Mouse (Mus musculus) CH12.LX (cell line): ENCODE data around the gene Fermt3. TPM values are rescaled to one million over a fixed set of nuclear protein-coding genes. Genes with fewer than 3 reads are reported as not detected.
A peak's percentile ranks its signal among the peaks of the same experiment; 100 is the strongest.

ENCODE experiments used
- DNase-seq: peaks from one replicate; pipeline ENCODE4 v3.0.0-alpha.2; 2013; ENCODE audit errors: extremely low read depth
- H3K27ac ChIP-seq: 2 replicates; pipeline ENCODE4 v1.5.1; 2012; ENCODE audit warnings: low read depth, mild to moderate bottlenecking, control low read depth, moderate library complexity; ENCODE audit not compliant: insufficient read depth
- H3K27me3 ChIP-seq: replicated peaks from 2 replicates; pipeline ENCODE3; 2012; ENCODE audit warnings: inconsistent platforms
- H3K36me3 ChIP-seq, 2 experiments: replicated peaks in 1 of 2; 2 replicates each; pipeline versions ENCODE3 to v1.6.1; 2012; ENCODE audit warnings: inconsistent platforms in 1 of 2, low read length in 1 of 2, mild to moderate bottlenecking in 1 of 2, mixed read lengths in 1 of 2, moderate library complexity in 1 of 2; ENCODE audit not compliant: control insufficient read depth in 1 of 2, insufficient read depth in 1 of 2
- H3K4me1 ChIP-seq, 2 experiments: 2 replicates each; pipeline ENCODE4 v1.6.1; 2012; ENCODE audit warnings: inconsistent platforms in 1 of 2, moderate library complexity in 1 of 2; ENCODE audit not compliant: insufficient read depth in 2 of 2, control insufficient read depth in 1 of 2
- H3K4me2 ChIP-seq: 2 replicates; pipeline ENCODE4 v1.6.1; 2012; ENCODE audit warnings: low read depth, mild to moderate bottlenecking, control low read depth; ENCODE audit not compliant: poor library complexity, insufficient read depth, severe bottlenecking
- H3K4me3 ChIP-seq, 3 experiments: fragments of 150-350 bp in 1 of 3; sonication (generic) in 1 of 3; replicated peaks in 1 of 3; 2 replicates each; pipeline versions ENCODE3 to v1.5.1; 2011 to 2012; ENCODE audit warnings: low read depth in 2 of 3, low read length in 2 of 3, mild to moderate bottlenecking in 2 of 3, moderate library complexity in 2 of 3, control low read depth in 1 of 3, improper control_type of control experiment in 1 of 3, inconsistent platforms in 1 of 3, mixed read lengths in 1 of 3; ENCODE audit not compliant: poor library complexity in 1 of 3
- H3K79me2 ChIP-seq: replicated peaks from 2 replicates; pipeline ENCODE4 v1.6.1; 2012; ENCODE audit warnings: mild to moderate bottlenecking, moderate library complexity; ENCODE audit not compliant: control insufficient read depth, poor library complexity, insufficient read depth, severe bottlenecking; ENCODE audit errors: extremely low read depth
- H3K9ac ChIP-seq: 2 replicates; pipeline ENCODE4 v1.6.1; 2012; ENCODE audit warnings: low read depth, mild to moderate bottlenecking, control low read depth, moderate library complexity; ENCODE audit not compliant: insufficient read depth
- H3K9me3 ChIP-seq: replicated peaks from 2 replicates; pipeline ENCODE3; 2012; ENCODE audit warnings: low read length, inconsistent platforms, mixed read lengths
- BHLHE40 ChIP-seq: IDR thresholded peaks from 2 replicates; pipeline ENCODE4 v1.6.1; 2011; ENCODE audit warnings: mild to moderate bottlenecking, low read depth, low read length, improper control_type of control experiment
- CHD1 ChIP-seq: IDR thresholded peaks from 2 replicates; pipeline ENCODE4 v1.6.1; 2012; ENCODE audit warnings: low read depth, low read length, improper control_type of control experiment, inconsistent platforms
- CHD2 ChIP-seq: IDR thresholded peaks from 2 replicates; pipeline ENCODE4 v1.6.1; 2011; ENCODE audit warnings: low read length, improper control_type of control experiment
- CTCF ChIP-seq, 2 experiments: IDR thresholded peaks in 1 of 2; conservative IDR thresholded peaks in 1 of 2; 2 replicates each; pipeline ENCODE4 v1.5.1; 2011 to 2012; ENCODE audit warnings: low read depth in 2 of 2, low read length in 2 of 2, improper control_type of control experiment in 1 of 2, inconsistent platforms in 1 of 2, mild to moderate bottlenecking in 1 of 2, moderate library complexity in 1 of 2
- ELF1 ChIP-seq: IDR thresholded peaks from 2 replicates; pipeline ENCODE4 v1.6.1; 2014; ENCODE audit warnings: low read depth, mild to moderate bottlenecking, inconsistent platforms, low read length, improper control_type of control experiment
- EP300 ChIP-seq: IDR thresholded peaks from 2 replicates; pipeline ENCODE4 v1.6.1; 2011; ENCODE audit warnings: low read length, improper control_type of control experiment
- GABPA ChIP-seq: IDR thresholded peaks from 2 replicates; pipeline ENCODE4 v1.6.1; 2012; ENCODE audit warnings: low read depth, low read length, improper control_type of control experiment, inconsistent platforms; ENCODE audit not compliant: insufficient replicate concordance
- JUN ChIP-seq: IDR thresholded peaks from 2 replicates; pipeline ENCODE4 v1.6.1; 2011; ENCODE audit warnings: low read depth, mild to moderate bottlenecking, low read length, improper control_type of control experiment, moderate library complexity; ENCODE audit not compliant: insufficient read depth
- JUND ChIP-seq: conservative IDR thresholded peaks from 2 replicates; pipeline ENCODE4 v1.6.1; 2011; ENCODE audit warnings: low read depth, low read length, improper control_type of control experiment
- KAT2A ChIP-seq: IDR thresholded peaks from 2 replicates; pipeline ENCODE4 v1.6.1; 2012; ENCODE audit warnings: low read length, improper control_type of control experiment, inconsistent platforms; ENCODE audit not compliant: insufficient replicate concordance
- MAX ChIP-seq: IDR thresholded peaks from 2 replicates; pipeline ENCODE4 v1.6.1; 2011; ENCODE audit warnings: low read length, improper control_type of control experiment
- MEF2A ChIP-seq: IDR thresholded peaks from 2 replicates; pipeline ENCODE4 v1.6.1; 2014; ENCODE audit warnings: low read depth, mild to moderate bottlenecking, inconsistent platforms, low read length, improper control_type of control experiment, borderline replicate concordance
- MXI1 ChIP-seq: IDR thresholded peaks from 2 replicates; pipeline ENCODE4 v1.6.1; 2011; ENCODE audit warnings: mild to moderate bottlenecking, low read depth, low read length, improper control_type of control experiment
- NELFE ChIP-seq: IDR thresholded peaks from 2 replicates; pipeline ENCODE4 v1.6.1; 2011; ENCODE audit warnings: low read depth, low read length, improper control_type of control experiment
- NRF1 ChIP-seq: IDR thresholded peaks from 2 replicates; pipeline ENCODE4 v1.6.1; 2014; ENCODE audit warnings: low read depth, mild to moderate bottlenecking, inconsistent platforms, low read length, improper control_type of control experiment, moderate library complexity
- PAX5 ChIP-seq: IDR thresholded peaks from 2 replicates; pipeline ENCODE4 v1.6.1; 2012; ENCODE audit warnings: low read length, inconsistent platforms, mixed read lengths
- POLR2A ChIP-seq: IDR thresholded peaks from 2 replicates; pipeline ENCODE4 v1.6.1; 2011; ENCODE audit warnings: low read depth, mild to moderate bottlenecking, improper control_type of control experiment, low read length
- TBP ChIP-seq: conservative IDR thresholded peaks from 2 replicates; pipeline ENCODE4 v1.6.1; 2011; ENCODE audit warnings: low read depth, low read length, improper control_type of control experiment
- UBTF ChIP-seq: IDR thresholded peaks from 2 replicates; pipeline ENCODE4 v1.6.1; 2012; ENCODE audit warnings: low read depth, mild to moderate bottlenecking, inconsistent platforms, low read length, improper control_type of control experiment, moderate library complexity
- USF1 ChIP-seq: IDR thresholded peaks from 2 replicates; pipeline ENCODE4 v1.6.1; 2014; ENCODE audit warnings: low read depth, mild to moderate bottlenecking, inconsistent platforms, low read length, improper control_type of control experiment
- ZC3H11A ChIP-seq: IDR thresholded peaks from 2 replicates; pipeline ENCODE4 v1.6.1; 2012; ENCODE audit warnings: low read depth, mild to moderate bottlenecking, inconsistent platforms, low read length, improper control_type of control experiment
- ZKSCAN1 ChIP-seq: IDR thresholded peaks from 2 replicates; pipeline ENCODE4 v1.6.1; 2012; ENCODE audit warnings: low read depth, inconsistent platforms, low read length, improper control_type of control experiment, borderline replicate concordance
- ZMIZ1 ChIP-seq: IDR thresholded peaks from 2 replicates; pipeline ENCODE4 v1.6.1; 2012; ENCODE audit warnings: low read depth, mild to moderate bottlenecking, inconsistent platforms, low read length, improper control_type of control experiment
- ZNF384 ChIP-seq: IDR thresholded peaks from 2 replicates; pipeline ENCODE4 v1.6.1; 2012; ENCODE audit warnings: low read depth, low read length, improper control_type of control experiment, inconsistent platforms
- dilution Hi-C: fragments of 300-500 bp; cut with MboI; formaldehyde crosslinking; loops from 2 replicates; pipeline ENCODE4 v1.14.3; 2020; ENCODE audit warnings: low sequenced_read_pairs; ENCODE audit not compliant: extremely low pct_unique_long_range_greater_than_20kb, extremely low pct_ligation_motif_present
- in situ Hi-C: fragments of 300-500 bp; cut with MboI; formaldehyde crosslinking; loops from 3 replicates; pipeline ENCODE4 v1.14.3; 2019; ENCODE audit warnings: low sequenced_read_pairs, low pct_ligation_motif_present, low pct_unique_long_range_greater_than_20kb, mixed read lengths
- polyA plus RNA-seq: library from polyadenylated mRNA; unstranded; fragments of >175 nt; gene quantifications from 2 replicates; pipeline ENCODE4 v1.2.1, GENCODE M21; 2012; ENCODE audit warnings: low read depth; ENCODE audit not compliant: insufficient read length
- total RNA-seq, 2 experiments: library from RNA; depleted of rRNA; stranded (reverse); fragments of 300-350 nt in 1 of 2; fragments of >200 nt in 1 of 2; gene quantifications; 2 replicates each; pipeline ENCODE4 v1.2.3; 2012 to 2014

Gene Fermt3
- total and polyA plus RNA-seq, 3 experiments: 47.0 to 65.1 (median 57.4) TPM

DNA sequence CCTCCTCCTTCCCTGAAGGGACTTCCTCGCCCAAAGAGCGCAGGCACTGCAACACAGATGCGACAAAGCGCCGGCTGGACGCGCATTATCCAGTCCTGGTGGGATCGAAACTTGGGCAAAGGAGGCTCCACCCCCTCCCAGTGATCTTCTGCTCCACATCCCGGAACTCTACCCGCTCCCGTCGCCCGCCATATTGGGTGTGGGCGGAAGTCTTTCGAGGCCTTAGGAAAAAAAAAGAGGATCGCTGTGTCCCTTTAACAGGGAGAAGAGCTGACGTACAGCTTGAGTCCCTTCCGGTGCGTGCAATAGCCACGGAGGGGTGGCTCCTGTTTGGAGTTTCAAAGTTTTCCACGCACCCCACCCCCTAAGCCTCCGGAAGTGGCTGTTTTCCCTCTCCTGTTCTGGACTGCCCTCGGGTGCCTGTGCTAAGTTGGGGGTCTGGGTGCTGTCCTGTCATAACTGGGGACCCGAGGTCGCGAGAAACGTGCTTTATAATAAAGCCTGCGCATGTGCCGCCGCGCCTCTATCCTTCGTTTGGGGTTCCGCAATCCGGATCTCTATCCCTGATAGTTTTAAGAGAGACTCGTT is 67.8 kb downstream of the Fermt3 start:
- dilution Hi-C loops (no loop called here), in situ Hi-C loops (no loop called here)
- Histone ChIP-seq H3K4me1 (peaks cover 15 to 30% of the 10 kb centered on the region in 2 experiments), H3K9ac (no peak overlapping the region), H3K79me2 (no peaks in the 10 kb centered on the region), H3K36me3 (peaks cover 28 to 89% of the 10 kb centered on the region in 2 experiments), H3K9me3 (no peaks in the 10 kb centered on the region), H3K27ac (no peak overlapping the region), H3K27me3 (no peaks in the 10 kb centered on the region), H3K4me3 (no peak overlapping the region), H3K4me2 (no peak overlapping the region)
- DNase-seq: no peak
- TF ChIP-seq ELF1 (peak; percentile 27; the same call in 1 of the 2 replicates), PAX5 (no peak)

DNA sequence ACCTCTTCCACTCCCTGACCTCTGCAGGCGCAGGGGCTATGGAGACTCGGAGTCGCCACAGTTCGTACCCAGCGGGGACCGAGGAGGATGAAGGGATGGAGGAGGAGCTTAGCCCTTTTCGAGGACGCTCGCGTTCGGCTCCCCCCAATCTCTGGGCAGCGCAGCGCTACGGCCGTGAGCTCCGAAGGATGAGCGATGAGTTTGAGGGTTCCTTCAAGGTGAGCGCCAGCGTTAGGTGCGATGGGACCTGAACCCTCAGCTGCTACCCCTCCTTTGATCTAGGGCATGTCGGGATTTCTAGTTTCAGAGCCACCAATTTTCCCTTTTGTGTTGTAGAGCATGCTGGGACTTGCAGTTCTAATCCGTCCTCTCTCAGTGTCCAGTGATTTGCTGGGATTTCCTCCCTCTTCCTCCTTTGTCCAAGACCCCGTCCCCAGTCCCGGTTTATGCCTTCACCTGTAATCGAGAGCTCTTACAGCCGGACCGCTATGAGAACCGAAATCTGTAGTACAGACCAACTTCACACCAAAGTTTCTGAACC is 68.6 kb downstream of the Fermt3 start:
- in situ Hi-C loops (no loop called here), dilution Hi-C loops (no loop called here)
- no peak for DNase-seq
- Histone ChIP-seq H3K27ac (no peak overlapping the region), H3K79me2 (no peaks in the 10 kb centered on the region), H3K4me2 (no peak overlapping the region), H3K4me1 (peaks cover 12 to 25% of the 10 kb centered on the region in 2 experiments), H3K9me3 (no peaks in the 10 kb centered on the region), H3K4me3 (no peak overlapping the region), H3K27me3 (no peaks in the 10 kb centered on the region), H3K9ac (no peak overlapping the region), H3K36me3 (peaks cover 24 to 89% of the 10 kb centered on the region in 2 experiments)
- TF ChIP-seq KAT2A (no peak), CHD1 (no peak), BHLHE40 (no peak), MEF2A (no peak), TBP (no peak), ZKSCAN1 (no peak), UBTF (no peak), ZMIZ1 (no peak), NRF1 (no peak), ZC3H11A (no peak)

DNA sequence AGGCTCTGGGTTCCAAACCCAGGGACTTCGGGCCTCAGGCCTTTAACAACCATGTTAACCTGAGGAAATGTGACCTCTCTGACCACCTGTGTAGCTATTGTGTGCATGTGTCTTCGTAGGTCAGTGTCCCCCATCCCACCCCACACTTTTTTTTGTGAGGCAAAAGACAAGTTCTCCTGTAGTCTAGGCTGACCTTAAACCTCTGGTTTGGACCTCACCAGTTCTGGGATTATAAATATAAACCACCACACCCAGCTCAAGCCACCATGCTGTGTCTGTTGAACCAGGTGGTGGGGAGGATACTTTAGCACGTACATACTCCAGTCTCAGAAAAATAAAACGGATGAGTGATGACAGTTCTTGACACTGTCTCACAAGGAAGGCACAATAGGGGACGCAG is 69.3 kb downstream of the Fermt3 start:
- no peak overlapping the region for H3K9ac ChIP-seq

More for the DNA sequence above, 69.3 kb downstream of the Fermt3 start:
- Histone ChIP-seq H3K79me2 (no peaks in the 10 kb centered on the region), H3K4me3 (no peak overlapping the region), H3K36me3 (peaks cover 17 to 87% of the 10 kb centered on the region in 2 experiments), H3K4me1 (peaks cover 5 to 18% of the 10 kb centered on the region in 2 experiments), H3K27ac (no peak overlapping the region), H3K27me3 (no peaks in the 10 kb centered on the region), H3K9me3 (no peaks in the 10 kb centered on the region), H3K4me2 (no peak overlapping the region)
- dilution Hi-C loops (no loop called here), in situ Hi-C loops (no loop called here)
- TF ChIP-seq PAX5: no peak
- no peak for TF ChIP-seq EP300
- TF ChIP-seq GABPA: no peak
- TF ChIP-seq JUND: no peak
- TF ChIP-seq NELFE: no peak
- TF ChIP-seq CTCF (conservative IDR thresholded peaks at IDR 0.05 in 1 of 2, IDR thresholded peaks at IDR 0.05 in 1 of 2; ENCODE audit: low read depth in 2 of 2, low read length in 2 of 2): no peak
- no peak for TF ChIP-seq MXI1
- TF ChIP-seq UBTF: no peak
- TF ChIP-seq ZNF384: no peak
- no peak for TF ChIP-seq USF1
- TF ChIP-seq POLR2A: no peak
- TF ChIP-seq MAX: no peak
- no peak for TF ChIP-seq JUN
- no peak for TF ChIP-seq ELF1
- TF ChIP-seq CHD2: no peak
- no peak for TF ChIP-seq ZKSCAN1
- DNase-seq: no peak
